In genomic region chr14:48762691-48763090, GRCm38 (mm10) we compare ENCODE assay signal across 28 mouse cellular contexts.
"Had no signal": no experiment of that assay in that cellular context is flagged by ENCODE, and none has a peak within 500 bp of the region (broad histone marks: within the 10 kb centered on the region; RNA-seq: fewer than 3 reads in every experiment).

No protein-coding gene starts in this region.

- DNase-seq: cerebellum, adult 2 months; cerebellum, adult 8-10 months; cerebellum, adult 9-10 months; cerebellum, adult 9-11 months; cerebellum, postnatal 10 days; cerebellum, postnatal 14 days; cerebellum, postnatal 25 days; cerebellum, postnatal 36 days; embryo, embryonic 11 days; forebrain, postnatal 0 days; gastrocnemius, adult 2 months; gastrocnemius, postnatal 10 days; gastrocnemius, postnatal 14 days; gastrocnemius, postnatal 25 days; gastrocnemius, postnatal 36 days; heart, adult 18-20 months; heart, adult 2 months had no signal

- H3K4me1 ChIP-seq: embryonic facial prominence, embryonic 10.5 days; embryonic facial prominence, embryonic 12.5 days; embryonic facial prominence, embryonic 13.5 days; embryonic facial prominence, embryonic 15.5 days; forebrain, embryonic 15.5 days had no signal

- H3K4me3 ChIP-seq: embryonic facial prominence, embryonic 10.5 days; embryonic facial prominence, embryonic 12.5 days; embryonic facial prominence, embryonic 13.5 days; embryonic facial prominence, embryonic 15.5 days; erythroblast, embryonic 14.5 days; forebrain, embryonic 10.5 days; forebrain, embryonic 12.5 days; forebrain, embryonic 13.5 days; forebrain, embryonic 15.5 days; gastrocnemius, adult 2 months; heart, adult 2 months had no signal

- H3K9me3 ChIP-seq: embryonic facial prominence, embryonic 10.5 days; embryonic facial prominence, embryonic 12.5 days; embryonic facial prominence, embryonic 13.5 days; embryonic facial prominence, embryonic 15.5 days; forebrain, embryonic 10.5 days; forebrain, embryonic 12.5 days; forebrain, embryonic 13.5 days; forebrain, embryonic 15.5 days had no signal

- H3K36me3 ChIP-seq: embryonic facial prominence, embryonic 10.5 days; embryonic facial prominence, embryonic 12.5 days; embryonic facial prominence, embryonic 13.5 days; embryonic facial prominence, embryonic 15.5 days; forebrain, embryonic 10.5 days; forebrain, embryonic 12.5 days; forebrain, embryonic 15.5 days had no signal

- H3K27me3 ChIP-seq: embryonic facial prominence, embryonic 12.5 days; embryonic facial prominence, embryonic 13.5 days; embryonic facial prominence, embryonic 15.5 days; forebrain, embryonic 15.5 days had no signal

- ATAC-seq: forebrain, embryonic 13.5 days; forebrain, embryonic 14.5 days; forebrain, embryonic 15.5 days; forebrain, embryonic 16.5 days; forebrain, postnatal 0 days had no signal

- H3K27ac ChIP-seq: embryonic facial prominence, embryonic 10.5 days; embryonic facial prominence, embryonic 12.5 days; embryonic facial prominence, embryonic 13.5 days; embryonic facial prominence, embryonic 15.5 days; forebrain, embryonic 10.5 days; forebrain, embryonic 12.5 days; forebrain, embryonic 13.5 days; forebrain, embryonic 15.5 days; gastrocnemius, adult 2 months; heart, adult 2 months had no signal

- H3K9ac ChIP-seq: embryonic facial prominence, embryonic 12.5 days; embryonic facial prominence, embryonic 13.5 days; embryonic facial prominence, embryonic 15.5 days; forebrain, embryonic 12.5 days; forebrain, embryonic 13.5 days; forebrain, embryonic 15.5 days; forebrain, postnatal 0 days had no signal

- H3K4me2 ChIP-seq: embryonic facial prominence, embryonic 12.5 days; embryonic facial prominence, embryonic 13.5 days; embryonic facial prominence, embryonic 15.5 days; forebrain, embryonic 12.5 days; forebrain, embryonic 13.5 days; forebrain, embryonic 15.5 days had no signal
